Mouse (Mus musculus) liver, adult (tissue): ENCODE measurements around the gene Zg16.
"Not testable (repeated sequence)": the region's sequence is repeated elsewhere in the genome, so short reads cannot be mapped to it uniquely, and the experiment has no call there.

Experiments
- GATA4 ChIP-seq: IDR thresholded peaks from 2 replicates; pipeline ENCODE4 v1.6.1; 2014; ENCODE audit warnings: mild to moderate bottlenecking, low read length; ENCODE audit not compliant: insufficient replicate concordance

Zg16 gene

GRCm38 (mm10) chr7:127087278-127088010 is at the start of gene Zg16:
TSS of gene Zg16 (minus strand) at chr7:127087328.
- not testable (repeated sequence) for TF ChIP-seq GATA4

- TF ChIP-seq GATA4, result no peak
Observed at GRCm38 (mm10) chr7:127136181-127137071, 49.3 kb upstream of the Zg16 start.

DNA sequence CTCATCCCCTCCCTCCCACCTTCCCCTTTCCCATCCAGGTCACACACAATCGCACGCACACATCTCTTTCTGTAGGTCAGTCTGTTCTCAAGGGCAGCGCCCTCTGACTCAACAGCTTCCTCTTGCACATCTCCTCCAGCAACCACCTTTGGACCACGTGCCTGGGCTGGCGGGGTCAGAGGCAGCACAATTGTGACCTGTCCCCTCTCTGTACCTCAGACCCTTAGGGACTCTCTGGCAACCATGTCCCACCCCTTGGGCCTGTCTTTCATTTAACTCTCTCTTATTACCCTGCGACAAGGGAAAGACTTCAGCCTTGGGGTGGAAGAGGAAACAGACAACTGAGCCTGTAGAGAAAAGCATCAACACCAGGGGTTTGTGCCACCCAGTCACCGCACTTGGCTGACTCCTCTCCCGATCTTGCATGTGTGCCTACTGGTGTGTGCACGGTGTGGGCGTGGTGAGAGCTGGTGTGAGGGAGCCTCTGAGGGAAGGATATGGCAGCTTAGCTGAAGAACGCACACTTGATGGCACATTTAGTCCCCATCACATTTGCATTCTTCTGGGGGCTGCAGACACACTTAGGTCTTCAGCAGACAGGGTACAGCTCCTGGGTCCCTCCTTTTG is 47.8 kb upstream of the Zg16 start:
- no peak for TF ChIP-seq GATA4

- no peak for TF ChIP-seq GATA4
Observed at GRCm38 (mm10) chr7:127133125-127133524, 46.0 kb upstream of the Zg16 start.

DNA sequence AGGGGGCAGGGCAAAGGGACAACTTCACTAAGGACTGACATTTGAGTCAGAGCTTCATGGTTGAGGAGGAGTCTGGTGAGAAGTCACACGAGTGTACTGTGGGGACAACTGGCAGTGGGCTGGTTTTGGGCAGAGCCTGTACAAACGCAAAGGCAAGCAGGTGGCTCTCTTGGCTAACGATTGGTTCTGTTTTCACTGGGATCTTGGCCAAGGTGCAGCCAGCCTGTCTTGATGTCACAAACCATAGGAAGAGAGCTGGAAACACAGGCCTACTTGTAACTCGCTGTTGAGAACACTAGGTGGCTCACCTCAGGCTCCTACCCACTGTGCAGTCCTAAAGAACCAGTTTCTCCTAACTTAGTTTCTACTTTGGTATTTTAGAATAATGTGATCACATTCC is 42.5 kb upstream of the Zg16 start:
- TF ChIP-seq GATA4, result no peak

GRCm38 (mm10) chr7:127121911-127122270 is 34.8 kb upstream of the Zg16 start, which contains the start of gene Qprt:
TSS of gene Qprt (minus strand) at chr7:127122226.
- no peak for TF ChIP-seq GATA4

DNA sequence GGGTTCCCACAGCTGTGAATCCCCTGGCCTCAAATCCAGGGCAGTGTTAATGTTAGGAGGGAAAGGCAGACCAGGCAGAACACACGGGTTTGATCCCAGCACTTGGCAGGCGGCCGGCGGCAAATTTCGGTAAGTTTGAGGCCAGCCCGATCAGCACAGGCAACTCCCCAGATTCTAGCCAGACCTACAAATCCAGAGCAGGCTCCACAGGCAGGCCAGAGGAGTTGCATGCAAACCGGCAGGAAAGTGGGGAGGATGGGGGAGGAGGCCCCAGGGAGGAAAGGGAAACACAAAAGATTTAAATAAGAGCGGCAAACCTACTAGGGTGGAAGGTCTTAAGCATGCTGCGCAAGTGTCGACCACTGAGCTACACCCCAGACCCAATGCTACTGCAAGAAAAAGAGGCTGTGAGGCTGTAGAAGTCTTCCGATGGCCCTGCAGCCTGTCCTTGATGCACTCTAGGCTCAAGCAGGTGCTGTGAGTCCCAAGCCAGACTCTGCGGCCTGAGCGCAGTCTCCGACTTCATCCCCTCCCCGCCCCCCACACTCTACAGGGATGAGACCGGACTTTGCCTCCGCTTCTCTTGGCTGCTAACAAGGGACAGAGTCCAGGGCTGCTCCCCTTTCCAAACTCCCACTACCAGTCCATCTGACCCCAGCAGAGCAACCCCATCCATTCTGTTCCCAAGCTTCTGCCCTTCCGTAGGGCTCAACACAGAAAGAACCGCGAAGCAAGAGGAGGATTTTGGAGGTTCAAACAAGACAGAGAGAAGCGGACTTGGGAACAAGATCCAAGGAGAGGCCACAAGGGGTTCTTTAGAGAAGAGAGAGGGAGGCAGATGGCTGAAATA is 34.2 kb upstream of the Zg16 start:
- no peak for TF ChIP-seq GATA4

DNA sequence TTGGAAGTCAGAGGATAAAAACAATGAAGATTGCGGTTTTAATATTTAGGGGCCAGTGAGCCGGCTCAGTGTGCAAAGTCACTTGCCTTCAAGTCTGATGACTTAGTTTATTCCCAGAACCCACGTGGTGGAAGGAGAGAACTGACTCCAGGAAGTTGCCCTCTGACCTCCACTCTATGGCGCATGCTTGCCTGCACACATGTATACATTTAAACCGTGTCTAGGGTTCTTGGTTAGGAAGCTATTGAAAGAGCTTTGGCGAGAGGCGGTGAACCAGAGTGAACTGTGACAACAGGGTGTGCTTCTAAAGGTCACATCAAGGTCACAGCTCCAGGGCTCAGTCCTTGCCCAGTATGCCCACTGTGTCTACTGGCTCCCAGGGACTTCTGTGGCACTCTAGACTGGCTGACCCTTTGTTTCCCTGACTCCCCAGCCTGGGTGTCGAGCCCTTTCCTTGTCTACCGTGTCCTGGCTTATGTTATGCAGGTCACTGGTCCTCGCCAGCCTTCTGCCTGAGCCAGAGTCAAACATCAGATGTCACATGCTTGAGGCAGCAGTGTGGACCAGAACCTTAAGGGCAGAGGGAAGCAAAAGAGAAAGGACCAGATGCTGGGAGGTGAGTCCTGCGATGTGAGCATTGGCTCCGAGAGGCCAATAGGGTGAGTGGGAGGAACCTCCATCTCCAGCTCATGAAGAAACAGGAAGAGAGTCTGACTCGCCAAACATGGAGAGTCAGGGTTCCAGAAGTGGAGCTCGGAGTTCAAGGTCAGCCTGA is 31.7 kb upstream of the Zg16 start:
- TF ChIP-seq GATA4, result no peak

GRCm38 (mm10) chr7:127117948-127118347 is 30.8 kb upstream of the Zg16 start:
- no peak for TF ChIP-seq GATA4

DNA sequence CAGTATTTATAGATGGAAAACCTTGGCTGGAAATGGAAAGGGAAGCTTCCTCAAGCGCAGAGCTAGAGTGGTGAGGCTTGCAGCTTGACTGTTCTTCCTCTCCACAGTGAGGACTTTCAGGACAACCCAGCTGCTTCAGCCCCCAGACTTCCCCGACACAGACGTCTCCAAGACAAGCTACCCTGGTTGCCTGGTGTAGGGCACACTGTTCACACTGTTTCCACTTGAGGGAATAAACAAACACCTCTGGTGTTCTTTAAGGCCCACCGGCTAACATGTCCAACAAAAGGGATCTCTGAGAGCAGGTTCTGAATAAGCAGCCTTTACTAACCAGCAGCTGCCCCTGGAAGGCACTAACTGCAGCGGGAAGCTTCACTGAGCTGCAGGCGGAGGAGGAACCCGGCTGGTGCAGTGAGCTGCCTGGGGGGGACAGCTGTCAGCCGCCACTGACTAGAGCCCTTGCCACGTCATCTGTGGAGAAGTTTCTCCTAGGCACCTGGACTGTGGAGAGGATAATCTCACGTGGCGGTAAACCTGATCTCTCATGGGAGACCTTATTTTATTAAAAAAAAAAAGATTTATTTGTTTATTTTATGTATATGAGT is 29.3 kb upstream of the Zg16 start:
- TF ChIP-seq GATA4, result no peak

GRCm38 (mm10) chr7:127114920-127115319 is 27.8 kb upstream of the Zg16 start:
- no peak for TF ChIP-seq GATA4

DNA sequence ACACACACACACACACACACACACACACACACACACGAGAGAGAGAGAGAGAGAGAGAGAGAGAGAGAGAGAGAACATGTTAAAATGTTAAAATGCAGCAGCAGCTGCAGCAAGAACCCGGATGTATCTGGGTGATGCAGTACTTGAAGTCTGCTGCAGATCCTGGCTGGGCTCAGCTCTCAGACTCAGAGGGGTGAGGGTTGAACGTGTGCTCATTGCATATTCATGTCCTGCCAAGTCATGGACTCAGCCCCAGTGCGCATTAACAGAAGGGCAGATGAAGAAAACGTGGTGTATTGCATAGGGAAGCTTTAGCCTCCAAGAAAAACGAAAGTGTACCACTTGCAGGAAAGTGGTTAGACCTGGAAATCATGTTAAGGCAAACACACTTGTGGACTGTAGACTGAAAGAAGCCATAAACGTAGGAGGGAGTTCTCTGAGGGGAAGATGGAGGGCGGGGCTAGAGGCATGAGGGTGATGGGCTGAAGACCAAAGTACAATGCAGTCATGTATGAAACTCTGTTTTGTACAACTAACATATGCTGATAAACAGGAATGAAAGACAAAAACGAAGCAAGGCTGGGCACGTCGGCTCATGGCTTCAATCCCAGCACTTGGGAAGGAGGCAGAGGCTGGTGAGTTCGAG is 26.6 kb upstream of the Zg16 start:
- TF ChIP-seq GATA4, result no peak

GRCm38 (mm10) chr7:127112921-127113597 is 25.9 kb upstream of the Zg16 start:
- TF ChIP-seq GATA4, result no peak
